Mouse (Mus musculus) spleen, adult 12 weeks (tissue): Measurements from ENCODE around the gene Kcnn1.

Source experiments
- DNase-seq: peaks from one replicate; pipeline ENCODE4 v3.0.0; 2022; ENCODE audit warnings: low spot score

The Kcnn1 gene

DNA sequence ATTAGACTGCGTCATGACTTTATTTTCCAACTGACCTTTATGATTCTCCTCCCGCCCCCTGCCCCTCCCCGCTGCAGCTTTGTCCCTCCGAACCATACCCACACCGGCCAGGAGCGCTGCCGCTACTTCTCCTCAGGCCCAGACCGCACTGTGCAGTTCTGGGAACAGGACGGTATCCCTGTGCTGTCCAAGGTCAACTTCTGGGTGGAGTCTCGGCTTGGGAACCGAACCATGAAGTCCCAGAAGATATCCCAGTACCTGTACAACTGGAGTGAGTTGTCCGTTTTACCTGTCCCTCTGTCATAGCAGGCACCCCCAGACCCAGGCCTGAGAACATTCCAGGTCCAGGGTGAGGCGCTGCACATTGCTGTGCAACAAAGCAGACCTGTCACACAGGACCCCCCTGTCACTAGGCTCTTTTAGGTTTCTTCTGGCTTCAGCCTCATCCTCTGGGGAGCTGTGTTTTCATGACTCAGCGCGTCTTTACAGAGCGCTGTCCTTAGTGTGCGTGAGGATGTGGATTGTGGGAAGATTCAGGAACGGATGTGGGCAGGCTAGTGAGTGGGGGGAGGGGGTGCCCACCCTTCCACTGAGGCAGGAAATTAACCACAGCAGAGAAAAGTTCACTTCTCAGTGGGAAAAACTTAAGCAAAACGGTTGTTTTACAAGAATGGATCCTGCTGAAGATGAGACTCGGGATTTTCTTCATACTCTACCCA is 51.9 kb downstream of the Kcnn1 start:
- no peak for DNase-seq

DNA sequence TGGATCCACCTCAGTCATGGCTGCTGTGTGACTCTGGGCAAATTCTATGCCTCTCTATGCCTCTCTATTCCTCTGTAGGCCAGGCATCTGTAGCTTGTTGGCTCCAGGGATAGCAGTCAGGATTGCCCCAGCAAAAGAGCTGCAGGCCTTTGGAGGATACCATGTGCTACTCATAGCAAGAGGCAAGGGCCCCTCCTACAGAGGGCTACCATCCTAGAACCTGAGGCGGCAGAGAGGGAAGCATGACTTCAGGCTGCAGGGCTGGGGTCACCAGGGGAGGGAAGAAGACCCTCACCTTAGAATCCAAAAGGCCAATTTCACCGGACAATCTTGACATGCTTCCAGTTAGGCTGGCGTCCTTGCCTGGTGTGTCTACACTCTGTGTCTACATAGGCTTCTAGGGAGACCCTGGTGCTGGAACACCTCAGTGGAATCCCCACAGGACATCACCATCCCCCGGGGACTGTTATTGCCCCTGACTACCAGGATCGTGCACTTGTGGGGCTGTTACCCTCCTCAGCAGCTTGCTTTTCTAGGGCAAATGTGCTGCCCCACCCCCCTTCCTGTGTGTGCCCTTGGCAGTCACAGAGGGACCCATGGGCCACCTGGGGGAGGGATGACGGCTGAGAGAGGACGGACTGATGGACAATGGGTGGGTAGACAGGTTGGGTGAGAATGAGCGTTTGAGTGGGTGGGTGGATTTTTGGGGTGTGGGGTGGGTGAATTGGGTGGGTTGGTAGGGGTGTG is 53.9 kb downstream of the Kcnn1 start:
- DNase-seq, result no peak

DNA sequence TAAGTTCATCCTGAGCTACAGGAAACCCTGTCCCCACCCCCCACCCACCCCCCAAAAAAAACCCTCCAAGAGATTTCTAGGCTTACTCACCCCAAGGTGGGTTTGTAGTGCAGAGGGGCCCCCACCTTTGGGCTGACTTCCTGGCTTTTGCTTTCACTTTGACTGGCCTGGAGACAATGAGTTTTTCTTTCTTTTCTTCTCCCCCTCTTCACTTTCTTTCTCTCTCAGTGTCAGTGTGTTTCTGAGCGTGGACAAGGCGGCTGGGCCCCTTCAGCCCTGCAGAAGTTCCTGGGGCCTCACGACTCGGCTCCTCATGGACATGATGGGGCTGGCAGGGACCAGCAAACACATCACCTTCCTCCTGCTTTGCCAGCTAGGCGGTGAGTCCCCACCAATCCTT is 54.8 kb downstream of the Kcnn1 start, which contains the start of gene Il12rb1:
TSS of gene Il12rb1 (plus strand) at position 211 of the 400 bp plus-strand sequence.
- DNase-seq, result no peak

DNA sequence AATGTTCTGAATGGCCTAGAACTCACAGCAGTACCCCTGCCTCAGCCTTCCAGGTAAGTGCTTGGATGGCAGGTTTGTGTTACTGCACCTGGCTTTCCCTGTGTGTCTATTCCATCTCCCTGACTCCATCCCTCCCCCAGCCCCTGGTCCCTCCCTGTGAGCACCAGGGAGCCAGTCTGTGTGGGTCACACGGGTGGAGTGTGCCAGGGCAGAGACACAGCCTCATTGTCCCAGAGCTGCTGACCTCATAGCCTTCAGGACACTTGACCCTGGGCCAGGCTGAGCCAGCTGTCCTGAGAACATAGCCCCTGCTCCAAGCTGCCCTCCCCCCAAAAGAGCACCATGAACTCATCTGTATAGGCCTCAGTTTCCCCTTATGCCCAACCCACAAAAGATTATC is 55.8 kb downstream of the Kcnn1 start:
- no peak for DNase-seq

DNA sequence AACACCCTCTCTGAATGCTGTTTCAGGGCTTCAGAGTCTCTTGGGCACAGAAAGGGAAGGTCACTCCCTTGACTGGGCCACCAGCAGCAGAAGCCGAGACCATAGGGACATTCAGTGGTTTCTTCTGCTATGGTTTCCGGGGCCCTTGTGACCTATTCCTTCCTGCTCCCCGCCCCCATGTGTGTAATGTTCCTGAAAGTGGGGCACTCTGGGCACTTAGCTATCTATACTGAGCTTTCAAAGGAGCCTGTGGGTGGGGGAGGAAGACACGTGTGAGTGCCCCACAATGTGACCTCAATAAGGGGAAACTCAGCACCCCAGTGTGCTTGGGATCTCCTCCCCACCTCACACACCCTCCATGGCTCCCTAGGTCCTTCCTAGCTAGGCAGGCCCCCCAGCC is 56.5 kb downstream of the Kcnn1 start:
- no peak for DNase-seq

DNA sequence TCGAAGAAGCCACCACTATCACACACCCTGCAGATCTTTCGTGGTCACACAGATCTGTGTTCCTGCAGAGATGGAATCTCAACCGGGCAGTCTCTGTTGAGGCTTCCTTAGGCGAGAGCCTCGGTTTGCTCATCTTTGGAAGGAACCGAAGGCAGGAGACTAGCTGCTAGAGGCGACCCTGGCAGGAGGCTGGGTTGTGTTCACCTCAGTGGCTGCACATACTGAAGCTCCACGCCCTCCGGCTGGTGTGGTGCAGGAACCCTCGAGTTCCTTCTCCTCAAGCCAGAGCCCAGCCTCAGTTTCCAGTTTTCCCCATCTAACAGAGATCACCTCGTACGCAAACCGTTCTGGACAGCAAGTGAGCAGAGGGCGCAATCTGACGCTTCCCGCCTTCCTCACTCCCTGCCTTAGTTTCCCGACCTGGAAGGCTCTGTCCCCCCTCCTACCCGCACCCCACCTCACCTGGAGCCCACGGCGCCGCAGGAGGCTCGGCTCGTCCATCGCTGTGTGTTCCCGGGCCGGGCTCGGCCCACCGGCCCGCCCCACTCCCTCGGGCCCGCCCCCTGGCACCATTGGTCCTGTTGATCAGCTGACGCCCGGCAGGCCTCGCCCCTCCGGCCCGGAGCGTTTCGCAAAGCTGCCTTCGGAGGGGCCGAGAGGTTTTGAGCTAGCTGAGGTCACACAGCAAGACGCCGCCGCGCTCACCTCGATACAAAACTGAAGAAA is 58.4 kb downstream of the Kcnn1 start, which contains the start of gene Mast3:
TSS of gene Mast3 (minus strand) at position 574 of the 726 bp plus-strand sequence.
- peak; percentile 65 for DNase-seq

DNA sequence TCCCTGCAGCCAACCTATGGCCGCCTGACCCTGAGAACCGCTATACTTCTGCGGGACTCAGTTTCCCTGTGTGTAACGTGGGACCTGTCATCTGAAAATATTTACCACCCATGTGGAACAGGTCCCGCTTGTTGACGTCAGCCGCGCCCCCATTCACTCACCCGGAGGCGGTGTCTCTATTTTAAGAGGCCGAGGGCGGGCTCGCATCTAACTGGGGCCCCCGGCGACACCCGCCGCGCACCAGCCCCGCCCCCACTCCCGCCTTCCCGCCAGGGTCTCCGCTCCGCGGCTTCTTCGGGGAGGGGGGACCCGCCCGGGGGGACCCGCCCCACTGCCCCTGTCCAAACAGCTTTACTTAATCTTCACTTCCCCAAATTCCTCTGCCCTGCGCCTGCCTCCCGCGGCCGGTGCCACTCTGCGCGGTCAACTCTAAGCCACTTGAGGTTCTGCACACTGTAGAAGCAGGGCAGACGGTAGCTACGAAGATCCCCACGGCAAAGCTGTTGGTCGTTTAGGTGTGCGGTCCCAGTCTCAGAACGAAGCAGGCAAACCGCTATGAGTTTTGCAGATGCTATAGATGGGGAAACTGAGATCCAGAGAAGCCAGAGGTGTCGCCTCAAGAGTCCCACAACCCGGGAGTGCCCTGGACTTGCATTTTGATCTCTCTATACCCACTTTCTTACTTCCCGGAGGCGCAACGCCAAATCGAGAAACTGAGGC is 59.1 kb downstream of the Kcnn1 start:
- DNase-seq, result peak; percentile 49

DNA sequence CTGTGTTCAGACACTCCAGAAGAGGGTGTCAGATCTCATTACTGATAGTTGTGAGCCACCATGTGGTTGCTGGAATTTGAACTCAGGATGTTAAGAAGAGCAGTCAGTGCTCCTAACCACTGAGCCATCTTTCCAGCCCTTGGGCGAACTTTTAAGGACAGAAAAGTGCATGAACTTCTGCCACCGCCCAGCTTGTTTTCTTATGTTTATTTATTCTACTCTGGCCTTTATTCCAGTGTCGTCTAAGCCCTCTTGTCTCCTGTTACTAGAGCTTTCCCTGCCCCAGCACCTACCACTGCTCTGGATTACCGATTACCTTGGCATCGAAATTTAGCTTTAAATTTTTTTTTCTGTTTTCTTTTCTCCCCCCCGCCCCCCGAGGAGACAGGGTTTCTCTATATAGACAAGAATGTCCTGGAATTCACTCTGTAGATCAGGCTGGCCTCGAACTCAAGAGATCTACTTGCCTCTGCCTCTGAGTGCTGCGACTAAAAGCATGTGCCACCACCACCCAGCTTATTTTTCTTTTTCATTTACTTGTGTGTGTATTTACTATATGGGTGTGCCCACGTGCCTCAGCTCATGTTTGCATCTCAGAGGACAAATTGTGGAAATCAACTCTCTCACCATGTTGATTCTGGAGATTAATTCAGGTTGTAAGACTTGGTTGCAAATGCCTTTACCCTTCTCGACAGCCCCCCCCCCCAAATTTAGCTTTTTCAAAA is 60.1 kb downstream of the Kcnn1 start:
- DNase-seq, result no peak

DNA sequence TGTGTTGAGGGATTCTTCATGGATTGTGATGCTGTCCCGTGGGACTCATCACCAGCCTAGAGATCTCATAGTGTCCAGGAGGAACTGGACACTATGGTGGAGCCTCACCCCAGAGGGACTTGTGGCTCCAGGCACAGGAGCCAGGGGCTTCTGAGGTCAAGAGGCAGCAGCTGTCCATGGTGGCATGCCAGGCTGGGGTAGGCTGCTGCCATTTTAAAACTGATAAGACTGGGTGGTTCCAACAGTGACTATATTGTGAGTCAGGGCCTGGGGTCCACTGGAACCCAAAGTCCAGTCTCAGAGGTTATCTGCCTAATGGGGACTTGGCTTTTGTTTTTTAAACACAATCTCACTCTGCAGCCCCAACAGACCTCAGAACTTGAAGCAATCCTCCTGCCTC is 61.2 kb downstream of the Kcnn1 start:
- DNase-seq, result no peak

DNA sequence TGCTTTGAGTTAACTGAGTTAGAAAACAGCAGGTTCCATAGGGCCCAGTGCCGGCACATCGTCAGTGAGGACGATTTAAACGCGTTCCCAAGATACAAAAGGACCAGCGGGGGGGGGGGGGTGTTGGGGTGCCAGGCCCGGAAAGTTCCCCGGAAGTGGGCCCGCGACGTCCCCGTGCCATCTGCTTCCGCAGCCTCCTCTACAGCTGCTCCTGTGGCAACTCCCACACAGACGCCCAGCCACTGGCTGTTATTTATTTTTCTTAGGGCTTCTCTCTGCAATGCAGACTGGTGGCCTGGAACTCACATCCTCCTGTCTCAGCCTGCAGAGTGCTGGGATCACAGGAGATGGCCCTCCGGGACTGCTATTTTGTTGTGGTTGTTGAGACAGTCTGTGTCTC is 61.9 kb downstream of the Kcnn1 start:
- DNase-seq, result no peak

DNA sequence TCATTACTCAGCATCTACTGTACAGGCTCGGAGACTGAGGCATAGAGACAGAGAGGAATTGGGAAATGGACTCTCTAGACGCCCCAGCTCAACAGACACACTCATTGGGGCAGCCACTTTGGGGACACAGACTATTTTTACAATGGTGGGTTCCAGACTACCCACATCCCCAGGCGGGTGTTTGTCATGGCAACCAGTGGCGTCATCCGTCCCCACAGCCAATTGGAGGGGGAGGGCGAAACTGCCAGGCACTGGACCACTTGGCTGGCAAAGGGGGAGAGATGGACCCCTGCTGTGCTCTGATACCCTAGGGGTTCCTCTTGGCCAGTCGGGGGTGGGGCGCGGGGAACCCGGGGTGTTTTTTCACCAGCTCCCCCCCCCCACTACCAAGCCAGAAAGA is 62.4 kb downstream of the Kcnn1 start:
- no peak for DNase-seq

DNA sequence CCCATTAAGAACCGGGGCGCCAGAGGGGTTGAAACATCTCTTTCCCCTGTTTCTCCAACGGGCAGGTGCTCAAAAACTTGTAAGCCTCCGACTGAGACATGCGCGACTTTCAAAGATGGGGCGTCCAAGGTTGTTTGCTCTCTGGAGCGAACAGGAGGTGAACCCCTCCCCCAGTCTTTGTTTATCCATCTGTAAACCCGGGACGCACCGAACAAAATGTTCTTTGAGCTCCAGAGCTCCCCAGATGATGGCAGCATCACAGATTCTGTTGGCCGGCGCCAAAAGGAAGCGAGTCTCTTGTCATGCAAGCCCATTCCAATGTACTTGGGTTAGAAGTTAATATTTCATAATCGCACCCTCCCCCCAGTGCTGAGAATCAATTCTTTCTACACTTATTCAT is 64.8 kb downstream of the Kcnn1 start:
- DNase-seq, result no peak

DNA sequence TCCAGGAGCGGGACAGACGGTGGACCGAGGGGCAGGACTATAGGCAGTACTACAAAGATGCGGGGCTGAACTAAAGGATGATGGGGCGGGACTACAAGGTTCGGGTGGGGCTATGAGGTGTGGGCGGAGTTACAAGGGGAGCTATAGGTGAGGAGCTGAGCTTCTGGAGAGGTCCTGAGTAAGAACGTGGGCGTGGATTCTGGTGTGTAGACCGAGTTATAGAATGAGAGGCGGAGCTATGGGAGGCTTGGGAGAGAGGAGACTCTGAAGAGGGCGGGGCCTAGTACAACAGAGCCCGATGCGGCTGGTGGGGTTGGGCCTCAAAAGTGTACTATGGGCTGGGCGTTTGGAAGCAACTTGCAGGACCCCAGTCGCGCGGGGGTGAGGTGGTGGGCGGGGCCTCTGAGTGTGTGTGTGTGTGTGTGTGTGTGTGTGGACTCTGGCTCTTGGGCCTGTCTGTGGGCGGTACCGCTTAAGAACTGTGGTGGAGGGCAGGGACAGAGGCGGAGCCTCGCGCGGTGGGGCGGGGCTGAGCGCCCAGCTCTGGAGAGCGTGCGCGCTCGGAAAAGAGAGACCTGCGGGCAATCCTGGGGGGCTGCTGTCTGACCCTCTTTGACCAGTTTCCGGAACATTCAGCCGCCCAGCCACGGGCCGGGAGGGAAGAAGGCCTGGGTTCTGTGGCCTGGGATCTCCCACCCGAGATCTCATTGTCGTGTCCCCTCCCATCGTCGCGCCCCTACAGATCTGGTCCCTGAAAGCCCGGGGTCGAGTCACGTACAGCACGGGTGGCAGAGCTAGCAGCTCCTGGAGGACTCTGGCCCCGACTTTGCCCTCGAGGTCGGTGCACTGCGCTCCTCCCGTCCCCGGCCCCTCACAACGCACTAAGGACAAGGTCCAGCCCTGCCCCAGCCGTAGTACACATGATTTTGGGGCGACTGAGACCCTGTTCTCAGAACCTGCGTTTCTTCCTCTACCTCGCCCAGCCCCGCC is 65.7 kb downstream of the Kcnn1 start:
- DNase-seq, result peak; percentile 80

DNA sequence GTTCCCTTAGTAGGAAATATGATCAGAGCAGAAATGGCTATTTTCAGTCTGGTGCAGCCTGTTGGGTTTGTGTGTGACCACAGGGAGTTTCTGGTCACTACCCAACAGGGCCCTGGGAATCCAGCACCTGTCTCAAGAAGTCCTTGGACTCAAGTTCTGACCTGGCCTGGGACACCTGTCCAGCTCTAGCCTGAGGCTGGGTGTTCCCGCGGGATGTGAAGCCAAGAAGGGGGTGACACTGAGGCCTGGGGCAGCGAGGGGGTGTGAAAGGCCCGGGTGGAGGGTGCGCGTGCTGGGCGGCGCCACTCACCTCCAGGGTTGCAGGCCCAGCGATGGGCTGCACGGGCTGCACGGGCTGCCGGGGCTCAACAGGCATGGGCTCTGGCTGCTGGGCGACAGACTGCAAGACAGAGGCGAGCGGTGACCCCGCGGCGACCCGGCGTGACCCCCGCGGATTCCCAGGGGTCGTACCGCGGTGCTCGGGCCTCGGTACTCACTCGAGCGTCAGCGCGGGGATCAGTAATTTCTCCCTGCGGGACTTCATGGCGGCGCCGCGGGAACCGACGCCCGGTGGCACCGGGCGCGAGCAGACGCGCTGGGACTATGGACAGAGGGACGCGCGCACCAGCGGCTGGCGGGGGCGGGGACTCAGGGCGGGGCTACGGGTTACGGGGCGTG is 66.5 kb downstream of the Kcnn1 start:
- DNase-seq, result no peak

DNA sequence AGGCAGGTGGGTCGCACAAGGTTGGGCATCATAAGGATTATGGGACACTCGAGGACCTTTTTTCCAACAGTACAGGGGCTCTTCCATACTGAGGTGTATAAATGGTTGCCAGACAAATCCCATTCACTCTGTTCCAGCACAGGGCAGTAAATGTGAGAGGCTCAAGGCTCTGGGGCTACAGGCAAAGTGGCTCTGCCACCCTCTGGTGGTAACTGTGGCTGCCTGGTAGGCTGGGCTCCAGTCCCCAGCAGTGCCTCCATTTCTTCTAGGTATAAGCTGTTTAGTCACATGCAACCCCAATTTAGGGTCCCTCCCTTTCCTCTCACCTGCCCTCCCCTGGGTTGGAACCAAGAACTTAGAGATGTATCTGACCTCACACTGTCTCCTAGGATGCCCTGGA is 67.7 kb downstream of the Kcnn1 start:
- DNase-seq, result no peak

DNA sequence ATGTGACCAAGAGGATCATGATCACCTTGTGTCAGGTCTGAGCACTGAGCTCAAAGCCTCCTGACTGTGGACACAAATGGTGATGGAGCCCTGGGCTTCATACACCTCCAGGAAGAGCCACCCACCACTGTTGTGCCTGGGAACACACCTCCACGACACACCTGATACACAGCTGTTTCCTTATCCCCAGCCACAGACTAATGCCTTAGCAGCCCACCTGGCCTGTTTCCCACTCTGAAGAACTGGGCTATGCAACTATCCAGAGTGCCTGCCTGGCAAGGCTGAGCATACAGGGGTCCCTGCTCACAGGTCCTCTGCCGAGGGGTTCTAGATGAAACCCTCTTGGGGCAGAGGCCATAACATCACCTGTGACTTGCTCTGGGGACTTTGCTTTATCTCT is 68.8 kb downstream of the Kcnn1 start:
- DNase-seq, result no peak

DNA sequence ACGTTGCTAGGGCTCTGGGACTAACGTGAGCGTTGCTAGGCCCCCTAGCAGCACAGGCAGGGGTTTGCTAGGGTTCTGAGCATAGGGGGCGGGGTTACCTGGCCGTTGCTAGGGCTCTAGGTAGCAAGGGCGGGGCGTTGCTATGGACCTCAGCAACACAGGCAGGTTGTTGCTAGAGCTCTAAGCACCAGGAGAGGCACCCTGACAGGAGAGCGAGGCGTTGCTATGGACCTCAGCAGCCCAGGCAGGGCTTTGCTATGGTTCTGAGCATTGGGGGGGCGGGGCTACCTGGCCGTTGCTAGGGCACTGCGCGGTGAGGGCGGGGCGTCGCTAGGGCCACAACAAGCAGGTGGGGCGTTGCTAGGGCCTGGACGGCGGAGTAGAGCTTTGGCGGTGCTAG is 70.4 kb downstream of the Kcnn1 start:
- DNase-seq, result no peak
